Mouse (Mus musculus): ENCODE results near the gene 1700056E22Rik. TPM values are rescaled to one million over a fixed set of nuclear protein-coding genes. Genes with fewer than 3 reads are reported as not detected.

Gene 1700056E22Rik
- polyA plus RNA-seq, 1 experiment from 2014 or later, result 1.5 TPM

GRCm38 (mm10) chr1:184015995-184016730 lies 17.9 kb downstream of the 1700056E22Rik start:
- no peaks in the 10 kb centered on the region for H3K36me3 ChIP-seq
- H3K4me2 ChIP-seq, result no peak overlapping the region
- ATAC-seq (ENCODE audit: insufficient number of reproducible peaks, insufficient read depth, low FRiP score, low TSS enrichment, low read depth), result no peak
- no peaks in the 10 kb centered on the region for H3K27me3 ChIP-seq
- no peaks in the 10 kb centered on the region for H3K4me1 ChIP-seq
- no peaks in the 10 kb centered on the region for H3K9me3 ChIP-seq
- WGBS, result 71% methylated on average over 10 of the region's 10 CpGs
- no peak overlapping the region for H3K27ac ChIP-seq
- H3K9ac ChIP-seq, result no peak overlapping the region
- H3K4me3 ChIP-seq, result no peak overlapping the region

GRCm38 (mm10) chr1:184014091-184014490 lies 20.0 kb downstream of the 1700056E22Rik start:
- H3K36me3 ChIP-seq, result no peaks in the 10 kb centered on the region
- ATAC-seq (ENCODE audit: insufficient number of reproducible peaks, insufficient read depth, low FRiP score, low TSS enrichment, low read depth), result no peak
- 78% methylated on average over 3 of the region's 3 CpGs for WGBS
- no peak overlapping the region for H3K27ac ChIP-seq
- no peak overlapping the region for H3K4me3 ChIP-seq
- H3K27me3 ChIP-seq, result no peaks in the 10 kb centered on the region
- no peaks in the 10 kb centered on the region for H3K9me3 ChIP-seq
- H3K4me1 ChIP-seq, result no peaks in the 10 kb centered on the region
- no peak overlapping the region for H3K9ac ChIP-seq
- no peak overlapping the region for H3K4me2 ChIP-seq

- Histone ChIP-seq H3K9me3 (no peaks in the 10 kb centered on the region), H3K9ac (no peak within 1 kb of the TSS), H3K27ac (no peak within 1 kb of the TSS), H3K4me2 (no peak within 1 kb of the TSS), H3K36me3 (no peaks in the 10 kb centered on the region), H3K4me3 (no peak within 1 kb of the TSS), H3K27me3 (no peaks in the 10 kb centered on the region), H3K4me1 (no peaks in the 10 kb centered on the region)
- no peak for ATAC-seq (ENCODE audit: insufficient number of reproducible peaks, insufficient read depth, low FRiP score, low TSS enrichment, low read depth)
- WGBS, result 95% methylated on average over 4 of the region's 4 CpGs
Measured at GRCm38 (mm10) chr1:184013106-184013505, 21.0 kb downstream of the 1700056E22Rik start, which contains the start of gene Dusp10. Gene Dusp10, plus strand, starts transcription at chr1:184013302.

- Histone ChIP-seq H3K4me3 (no peak overlapping the region), H3K36me3 (no peaks in the 10 kb centered on the region), H3K9ac (no peak overlapping the region), H3K4me2 (no peak overlapping the region), H3K27ac (no peak overlapping the region), H3K4me1 (peaks cover 7% of the 10 kb centered on the region; the same call in 1 of the 2 replicates), H3K9me3 (no peaks in the 10 kb centered on the region), H3K27me3 (no peaks in the 10 kb centered on the region)
- 92% methylated on average over 6 of the region's 6 CpGs for WGBS
- ATAC-seq (ENCODE audit: insufficient number of reproducible peaks, insufficient read depth, low FRiP score, low TSS enrichment, low read depth), result no peak
Measured at GRCm38 (mm10) chr1:184011311-184011710, 22.8 kb downstream of the 1700056E22Rik start.

GRCm38 (mm10) chr1:184006086-184006485 lies 28.0 kb downstream of the 1700056E22Rik start:
- Histone ChIP-seq H3K4me2 (no peak overlapping the region), H3K4me1 (peaks cover 14% of the 10 kb centered on the region; the same call in 1 of the 2 replicates), H3K27ac (no peak overlapping the region), H3K9me3 (no peaks in the 10 kb centered on the region), H3K9ac (no peak overlapping the region), H3K27me3 (no peaks in the 10 kb centered on the region), H3K36me3 (no peaks in the 10 kb centered on the region), H3K4me3 (no peak overlapping the region)
- no peak for ATAC-seq (ENCODE audit: insufficient number of reproducible peaks, insufficient read depth, low FRiP score, low TSS enrichment, low read depth)

GRCm38 (mm10) chr1:184005315-184006058 lies 28.6 kb downstream of the 1700056E22Rik start:
- H3K27me3 ChIP-seq, result no peaks in the 10 kb centered on the region
- no peak overlapping the region for H3K4me3 ChIP-seq
- H3K36me3 ChIP-seq, result no peaks in the 10 kb centered on the region
- peaks cover 14% of the 10 kb centered on the region; the same call in 1 of the 2 replicates for H3K4me1 ChIP-seq
- WGBS, result 69% methylated on average over 6 of the region's 6 CpGs
- H3K9me3 ChIP-seq, result no peaks in the 10 kb centered on the region
- H3K9ac ChIP-seq, result no peak overlapping the region
- no peak overlapping the region for H3K27ac ChIP-seq
- H3K4me2 ChIP-seq, result no peak overlapping the region
- no peak for ATAC-seq (ENCODE audit: insufficient number of reproducible peaks, insufficient read depth, low FRiP score, low TSS enrichment, low read depth)

- H3K4me1 ChIP-seq, result peaks cover 14% of the 10 kb centered on the region; the same call in 1 of the 2 replicates
- no peaks in the 10 kb centered on the region for H3K36me3 ChIP-seq
- H3K4me2 ChIP-seq, result no peak overlapping the region
- WGBS, result 72% methylated on average over 2 of the region's 2 CpGs
- no peak overlapping the region for H3K27ac ChIP-seq
- no peak overlapping the region for H3K9ac ChIP-seq
- H3K9me3 ChIP-seq, result no peaks in the 10 kb centered on the region
- H3K27me3 ChIP-seq, result no peaks in the 10 kb centered on the region
- no peak overlapping the region for H3K4me3 ChIP-seq
- ATAC-seq (ENCODE audit: insufficient number of reproducible peaks, insufficient read depth, low FRiP score, low TSS enrichment, low read depth), result no peak
Measured at GRCm38 (mm10) chr1:184004311-184004710, 29.8 kb downstream of the 1700056E22Rik start.

GRCm38 (mm10) chr1:184002470-184002869 lies 31.6 kb downstream of the 1700056E22Rik start:
- Histone ChIP-seq H3K9ac (no peak overlapping the region), H3K27ac (no peak overlapping the region), H3K9me3 (no peaks in the 10 kb centered on the region), H3K27me3 (no peaks in the 10 kb centered on the region), H3K4me1 (peaks cover 14% of the 10 kb centered on the region; the same call in 1 of the 2 replicates), H3K36me3 (no peaks in the 10 kb centered on the region), H3K4me3 (no peak overlapping the region), H3K4me2 (no peak overlapping the region)
- 79% methylated on average over 2 of the region's 2 CpGs for WGBS
- ATAC-seq (ENCODE audit: insufficient number of reproducible peaks, insufficient read depth, low FRiP score, low TSS enrichment, low read depth), result no peak

GRCm38 (mm10) chr1:183997207-183997606 lies 36.9 kb downstream of the 1700056E22Rik start:
- Histone ChIP-seq H3K4me1 (no peaks in the 10 kb centered on the region), H3K27ac (no peak overlapping the region), H3K9me3 (no peaks in the 10 kb centered on the region), H3K9ac (no peak overlapping the region), H3K4me2 (no peak overlapping the region), H3K36me3 (no peaks in the 10 kb centered on the region), H3K4me3 (no peak overlapping the region), H3K27me3 (no peaks in the 10 kb centered on the region)
- no peak for ATAC-seq (ENCODE audit: insufficient number of reproducible peaks, insufficient read depth, low FRiP score, low TSS enrichment, low read depth)
- 76% methylated on average over 2 of the region's 2 CpGs for WGBS

- Histone ChIP-seq H3K4me1 (no peaks in the 10 kb centered on the region), H3K9me3 (no peaks in the 10 kb centered on the region), H3K27ac (no peak overlapping the region), H3K36me3 (no peaks in the 10 kb centered on the region), H3K4me3 (no peak overlapping the region), H3K27me3 (no peaks in the 10 kb centered on the region), H3K9ac (no peak overlapping the region), H3K4me2 (no peak overlapping the region)
- 86% methylated on average over 2 of the region's 2 CpGs for WGBS
- no peak for ATAC-seq (ENCODE audit: insufficient number of reproducible peaks, insufficient read depth, low FRiP score, low TSS enrichment, low read depth)
Measured at GRCm38 (mm10) chr1:183991921-183992320, 42.2 kb downstream of the 1700056E22Rik start.

GRCm38 (mm10) chr1:183987711-183988245 lies 46.3 kb downstream of the 1700056E22Rik start:
- H3K9ac ChIP-seq, result no peak overlapping the region
- WGBS, result 91% methylated on average over 7 of the region's 7 CpGs

More at GRCm38 (mm10) chr1:183987711-183988245, 46.3 kb downstream of the 1700056E22Rik start:
- no peaks in the 10 kb centered on the region for H3K36me3 ChIP-seq
- no peaks in the 10 kb centered on the region for H3K27me3 ChIP-seq
- no peaks in the 10 kb centered on the region for H3K9me3 ChIP-seq
- ATAC-seq (ENCODE audit: insufficient number of reproducible peaks, insufficient read depth, low FRiP score, low TSS enrichment, low read depth), result no peak
- H3K4me1 ChIP-seq, result no peaks in the 10 kb centered on the region
- no peak overlapping the region for H3K4me3 ChIP-seq
- H3K27ac ChIP-seq, result no peak overlapping the region
- no peak overlapping the region for H3K4me2 ChIP-seq
